Mouse (Mus musculus): ENCODE measurements around the gene Mbd6. TPM values are rescaled to one million over a fixed set of nuclear protein-coding genes. Genes with fewer than 3 reads are reported as not detected.

Gene Mbd6
- 15.8 and 17.6 TPM in 2 replicates for polyA plus RNA-seq (2014; fragmentation: Nextera tagmentation; extraction: Ambion mirVana)

GRCm38 (mm10) chr10:127288800-127289572 lies at the start of gene Mbd6:
Gene Mbd6, minus strand, starts transcription at chr10:127289018.
- under 1% methylated on average over 12 of the region's 65 CpGs for WGBS
- Histone ChIP-seq H3K4me1 (ENCODE audit: control insufficient read depth, insufficient read depth, low read length) (peaks cover 30% of the 10 kb centered on the region), H3K4me2 (ENCODE audit: low read depth, low read length) (peak within 1 kb of the TSS; percentile 95), H3K9me3 (ENCODE audit: control insufficient read depth, low read length) (no peaks in the 10 kb centered on the region), H3K27ac (replicated peaks; ENCODE audit: low read depth, low read length) (peak within 1 kb of the TSS; percentile 98), H3K9ac (ENCODE audit: low read depth, low read length) (peak within 1 kb of the TSS; percentile 84), H3K36me3 (ENCODE audit: control insufficient read depth, insufficient read depth, low read length) (peaks cover 42% of the 10 kb centered on the region), H3K4me3 (ENCODE audit: low read depth, low read length) (peak within 1 kb of the TSS; percentile 59), H3K27me3 (replicated peaks; ENCODE audit: control insufficient read depth, insufficient read depth, low read length) (no peaks in the 10 kb centered on the region)
- DNase-seq (ENCODE audit: low spot score) = peak; percentile 86
- ATAC-seq (ENCODE audit: low read depth) = peak; percentile 9

GRCm38 (mm10) chr10:127337536-127338099 lies 48.8 kb upstream of the Mbd6 start:
- Histone ChIP-seq H3K9me3 (ENCODE audit: control insufficient read depth, low read length) (no peaks in the 10 kb centered on the region), H3K36me3 (ENCODE audit: control insufficient read depth, insufficient read depth, low read length) (peaks cover 50% of the 10 kb centered on the region), H3K4me1 (ENCODE audit: control insufficient read depth, insufficient read depth, low read length) (no peaks in the 10 kb centered on the region), H3K27me3 (replicated peaks; ENCODE audit: control insufficient read depth, insufficient read depth, low read length) (no peaks in the 10 kb centered on the region; the same call in 1 of the 2 replicates), H3K9ac (ENCODE audit: low read depth, low read length) (no peak overlapping the region), H3K27ac (replicated peaks; ENCODE audit: low read depth, low read length) (no peak overlapping the region), H3K4me2 (ENCODE audit: low read depth, low read length) (no peak overlapping the region), H3K4me3 (ENCODE audit: low read depth, low read length) (no peak overlapping the region)
- no peak for DNase-seq (ENCODE audit: low spot score)
- ATAC-seq (ENCODE audit: low read depth) = no peak
- WGBS = 76% methylated on average over 6 of the region's 6 CpGs

GRCm38 (mm10) chr10:127336952-127337351 lies 48.1 kb upstream of the Mbd6 start:
- H3K9ac ChIP-seq (ENCODE audit: low read depth, low read length) = no peak overlapping the region
- H3K27ac ChIP-seq (replicated peaks; ENCODE audit: low read depth, low read length) = no peak overlapping the region
- DNase-seq (ENCODE audit: low spot score) (no peak), ATAC-seq (ENCODE audit: low read depth) (no peak)
- no peaks in the 10 kb centered on the region for H3K9me3 ChIP-seq (ENCODE audit: control insufficient read depth, low read length)
- H3K4me3 ChIP-seq (ENCODE audit: low read depth, low read length) = no peak overlapping the region
- no peaks in the 10 kb centered on the region for H3K4me1 ChIP-seq (ENCODE audit: control insufficient read depth, insufficient read depth, low read length)
- peaks cover 56% of the 10 kb centered on the region for H3K36me3 ChIP-seq (ENCODE audit: control insufficient read depth, insufficient read depth, low read length)
- H3K27me3 ChIP-seq (replicated peaks; ENCODE audit: control insufficient read depth, insufficient read depth, low read length) = no peaks in the 10 kb centered on the region; the same call in 1 of the 2 replicates
- no peak overlapping the region for H3K4me2 ChIP-seq (ENCODE audit: low read depth, low read length)
- WGBS = 67% methylated on average over 5 of the region's 5 CpGs

- H3K27me3 ChIP-seq (replicated peaks; ENCODE audit: control insufficient read depth, insufficient read depth, low read length) = no peaks in the 10 kb centered on the region
- WGBS = 75% methylated on average over 1 of the region's 1 CpGs
- no peak overlapping the region for H3K27ac ChIP-seq (replicated peaks; ENCODE audit: low read depth, low read length)
- H3K36me3 ChIP-seq (ENCODE audit: control insufficient read depth, insufficient read depth, low read length) = peaks cover 70% of the 10 kb centered on the region
- DNase-seq (ENCODE audit: low spot score) (no peak), ATAC-seq (ENCODE audit: low read depth) (no peak)
- no peak overlapping the region for H3K4me2 ChIP-seq (ENCODE audit: low read depth, low read length)
- no peaks in the 10 kb centered on the region for H3K4me1 ChIP-seq (ENCODE audit: control insufficient read depth, insufficient read depth, low read length)
- no peak overlapping the region for H3K9ac ChIP-seq (ENCODE audit: low read depth, low read length)
- no peak overlapping the region for H3K4me3 ChIP-seq (ENCODE audit: low read depth, low read length)
- H3K9me3 ChIP-seq (ENCODE audit: control insufficient read depth, low read length) = no peaks in the 10 kb centered on the region
Measured at GRCm38 (mm10) chr10:127335271-127335670, 46.5 kb upstream of the Mbd6 start.

- H3K4me2 ChIP-seq (ENCODE audit: low read depth, low read length) = no peak overlapping the region
- no peak overlapping the region for H3K27ac ChIP-seq (replicated peaks; ENCODE audit: low read depth, low read length)
- DNase-seq (ENCODE audit: low spot score) (no peak), ATAC-seq (ENCODE audit: low read depth) (no peak)
- peaks cover 9% of the 10 kb centered on the region for H3K27me3 ChIP-seq (replicated peaks; ENCODE audit: control insufficient read depth, insufficient read depth, low read length)
- H3K36me3 ChIP-seq (ENCODE audit: control insufficient read depth, insufficient read depth, low read length) = peaks cover 68% of the 10 kb centered on the region
- H3K9ac ChIP-seq (ENCODE audit: low read depth, low read length) = no peak overlapping the region
- no peak overlapping the region for H3K4me3 ChIP-seq (ENCODE audit: low read depth, low read length)
- H3K9me3 ChIP-seq (ENCODE audit: control insufficient read depth, low read length) = no peaks in the 10 kb centered on the region
- no peaks in the 10 kb centered on the region for H3K4me1 ChIP-seq (ENCODE audit: control insufficient read depth, insufficient read depth, low read length)
- 67% methylated on average over 5 of the region's 5 CpGs for WGBS
Measured at GRCm38 (mm10) chr10:127333152-127333551, 44.3 kb upstream of the Mbd6 start.

- Histone ChIP-seq H3K4me3 (ENCODE audit: low read depth, low read length) (no peak overlapping the region), H3K9me3 (ENCODE audit: control insufficient read depth, low read length) (no peaks in the 10 kb centered on the region), H3K27ac (replicated peaks; ENCODE audit: low read depth, low read length) (no peak overlapping the region), H3K4me1 (ENCODE audit: control insufficient read depth, insufficient read depth, low read length) (no peaks in the 10 kb centered on the region), H3K9ac (ENCODE audit: low read depth, low read length) (peak overlapping the region; percentile 19; the same call in 1 of the 2 replicates), H3K27me3 (replicated peaks; ENCODE audit: control insufficient read depth, insufficient read depth, low read length) (peaks cover 17% of the 10 kb centered on the region), H3K4me2 (ENCODE audit: low read depth, low read length) (no peak overlapping the region; the same call in 1 of the 2 replicates), H3K36me3 (ENCODE audit: control insufficient read depth, insufficient read depth, low read length) (peaks cover 60% of the 10 kb centered on the region)
- DNase-seq (ENCODE audit: low spot score) (no peak), ATAC-seq (ENCODE audit: low read depth) (no peak)
- 46% methylated on average over 28 of the region's 31 CpGs for WGBS
Measured at GRCm38 (mm10) chr10:127332211-127332874, 43.5 kb upstream of the Mbd6 start.

GRCm38 (mm10) chr10:127330212-127330611 lies 41.4 kb upstream of the Mbd6 start:
- WGBS = 75% methylated on average over 7 of the region's 7 CpGs

GRCm38 (mm10) chr10:127327461-127328145 lies 38.8 kb upstream of the Mbd6 start:
- no peak for ATAC-seq (ENCODE audit: low read depth)
- Histone ChIP-seq H3K4me2 (ENCODE audit: low read depth, low read length) (no peak overlapping the region), H3K9me3 (ENCODE audit: control insufficient read depth, low read length) (no peaks in the 10 kb centered on the region), H3K27me3 (replicated peaks; ENCODE audit: control insufficient read depth, insufficient read depth, low read length) (peaks cover 58% of the 10 kb centered on the region), H3K36me3 (ENCODE audit: control insufficient read depth, insufficient read depth, low read length) (peaks cover 20% of the 10 kb centered on the region), H3K4me1 (ENCODE audit: control insufficient read depth, insufficient read depth, low read length) (0 out of 2 replicates have a peak, but pooled peaks cover 9% of the 10 kb centered on the region), H3K9ac (ENCODE audit: low read depth, low read length) (no peak overlapping the region), H3K27ac (replicated peaks; ENCODE audit: low read depth, low read length) (no peak overlapping the region), H3K4me3 (ENCODE audit: low read depth, low read length) (no peak overlapping the region)
- WGBS = 56% methylated on average over 18 of the region's 18 CpGs
- no peak for DNase-seq (ENCODE audit: low spot score)

More at GRCm38 (mm10) chr10:127330212-127330611, 41.4 kb upstream of the Mbd6 start:
- peaks cover 41% of the 10 kb centered on the region for H3K36me3 ChIP-seq (ENCODE audit: control insufficient read depth, insufficient read depth, low read length)
- no peak overlapping the region for H3K4me3 ChIP-seq (ENCODE audit: low read depth, low read length)
- H3K9ac ChIP-seq (ENCODE audit: low read depth, low read length) = no peak overlapping the region
- no peaks in the 10 kb centered on the region for H3K9me3 ChIP-seq (ENCODE audit: control insufficient read depth, low read length)
- 0 out of 2 replicates have a peak, but pooled peaks cover 9% of the 10 kb centered on the region for H3K4me1 ChIP-seq (ENCODE audit: control insufficient read depth, insufficient read depth, low read length)
- H3K4me2 ChIP-seq (ENCODE audit: low read depth, low read length) = no peak overlapping the region
- ATAC-seq (ENCODE audit: low read depth) (no peak), DNase-seq (ENCODE audit: low spot score) (no peak)
- peaks cover 38% of the 10 kb centered on the region for H3K27me3 ChIP-seq (replicated peaks; ENCODE audit: control insufficient read depth, insufficient read depth, low read length)
- no peak overlapping the region for H3K27ac ChIP-seq (replicated peaks; ENCODE audit: low read depth, low read length)

Measured in embryonic facial prominence, embryonic 14.5 days (tissue).